Mouse (Mus musculus) neutrophil, adult 65 days (primary cell): Measurements from ENCODE around the gene Kat6b. TPM values are rescaled to one million over a fixed set of nuclear protein-coding genes. Genes with fewer than 3 reads are reported as not detected.

Experiments used
- total RNA-seq: library from RNA; stranded (reverse); gene quantifications from 2 replicates; pipeline ENCODE4 v1.2.4, GENCODE M21; 2023

Kat6b gene
- total RNA-seq, result 20.9 and 33.5 TPM in 2 replicates

GRCm38 (mm10) chr14:21481231-21481630, at the start of gene Kat6b:
Kat6b (plus strand) TSS chr14:21481434.

GRCm38 (mm10) chr14:21714486-21714885, 233.3 kb downstream of the Kat6b start, which contains the start of gene Dupd1:
Dupd1 (minus strand) TSS chr14:21714576.

Other genes starting within 250 kb of the Kat6b start
- not detected in 2 replicates for gene Dupd1, start 233.1 kb downstream of the Kat6b start, total RNA-seq